Mouse (Mus musculus) C2C12 (cell line): ENCODE measurements around the gene Pex10.

Experiments used
- CEBPB ChIP-seq: IDR thresholded peaks from one replicate; pipeline ENCODE4 v1.6.1; 2011; ENCODE audit warnings: low read depth, mild to moderate bottlenecking, control low read depth, moderate library complexity
- CTCF ChIP-seq: IDR thresholded peaks from one replicate; pipeline ENCODE4 v1.5.1; 2011; ENCODE audit not compliant: control insufficient read depth, insufficient read depth, insufficient read length
- FOSL1 ChIP-seq: IDR thresholded peaks from one replicate; pipeline ENCODE4 v1.8.0; 2011; ENCODE audit warnings: mild to moderate bottlenecking, low read length; ENCODE audit not compliant: poor library complexity, insufficient read depth, severe bottlenecking
- MAX ChIP-seq: IDR thresholded peaks from one replicate; pipeline ENCODE4 v1.6.1; 2011; ENCODE audit warnings: mild to moderate bottlenecking, control low read depth
- MYOD1 ChIP-seq: IDR thresholded peaks from one replicate; pipeline ENCODE4 v1.6.1; 2011; ENCODE audit warnings: low read depth; ENCODE audit not compliant: control insufficient read depth, insufficient read length
- MYOG ChIP-seq: IDR thresholded peaks from one replicate; pipeline ENCODE4 v1.6.1; 2011; ENCODE audit not compliant: control insufficient read depth, insufficient read length; ENCODE audit errors: extremely low read depth
- USF1 ChIP-seq: IDR thresholded peaks from one replicate; pipeline ENCODE4 v1.6.1; 2011; ENCODE audit warnings: low read depth, mild to moderate bottlenecking, control low read depth, moderate library complexity

- TF ChIP-seq CTCF = no peak
- no peak for TF ChIP-seq USF1
- TF ChIP-seq CEBPB = no peak
- TF ChIP-seq MYOD1 = no peak
- no peak for TF ChIP-seq MYOG
- no peak for TF ChIP-seq MAX
- no peak for TF ChIP-seq FOSL1
These were observed 30.6 kb downstream of the Pex10 start for GRCm38 (mm10) chr4:155097452-155097851.
